Mouse (Mus musculus) spleen, adult 2 months (tissue): ENCODE measurements around the gene Olfr461. TPM values are rescaled to one million over a fixed set of nuclear protein-coding genes. Genes with fewer than 3 reads are reported as not detected.
"Not testable (repeated sequence)": the region's sequence is repeated elsewhere in the genome, so short reads cannot be mapped to it uniquely, and the experiment has no call there.

Experiments
- DNase-seq, 2 experiments: peaks; one replicate each; pipeline versions ENCODE4 v3.0.0 to v3.0.0-alpha.2; 2012 to 2021; ENCODE audit warnings: low spot score in 2 of 2, low read depth in 1 of 2
- H3K27ac ChIP-seq: fragments of 200-500 bp; 2 replicates; pipeline ENCODE4 v1.5.1; 2012; ENCODE audit warnings: low read length, inconsistent platforms; ENCODE audit not compliant: insufficient read depth
- H3K27me3 ChIP-seq: fragments of 200-500 bp; 2 replicates; pipeline ENCODE4 v1.6.1; 2012; ENCODE audit warnings: mild to moderate bottlenecking, moderate library complexity, low read length, inconsistent platforms; ENCODE audit not compliant: control insufficient read depth, insufficient read depth
- H3K36me3 ChIP-seq: fragments of 200-500 bp; 2 replicates; pipeline ENCODE4 v1.6.1; 2012; ENCODE audit warnings: mild to moderate bottlenecking, low read length, inconsistent platforms; ENCODE audit not compliant: control insufficient read depth, insufficient read depth
- H3K4me1 ChIP-seq: fragments of 200-500 bp; 2 replicates; pipeline ENCODE4 v1.6.1; 2011; ENCODE audit warnings: inconsistent platforms; ENCODE audit not compliant: control insufficient read depth, insufficient read depth, insufficient read length
- H3K4me3 ChIP-seq: fragments of 200-500 bp; 2 replicates; pipeline ENCODE4 v1.5.1; 2011; ENCODE audit warnings: mild to moderate bottlenecking, inconsistent platforms; ENCODE audit not compliant: insufficient read depth, insufficient read length; ENCODE audit errors: extremely low read depth
- CTCF ChIP-seq: fragments of 200-500 bp; IDR thresholded peaks from 2 replicates; pipeline ENCODE4 v1.5.1; 2011; ENCODE audit warnings: mild to moderate bottlenecking, inconsistent platforms; ENCODE audit not compliant: insufficient read depth, insufficient read length, insufficient replicate concordance; ENCODE audit errors: extremely low read depth
- POLR2A ChIP-seq: fragments of 200-500 bp; IDR thresholded peaks from 2 replicates; pipeline ENCODE4 v1.6.1; 2011; ENCODE audit warnings: low read depth, low read length, inconsistent platforms
- WGBS: fragments of 180-500 bp; shearing (Covaris S2); methylation state at CpG from one replicate; pipeline ENCODE4 v1.1.7; 2018; 5-methylcytosine and 5-hydroxymethylcytosine counted together
- polyA plus RNA-seq: library from polyadenylated mRNA; depleted of rRNA; stranded (reverse); fragments of >200 nt; gene quantifications from 2 replicates; pipeline ENCODE4 v1.2.3, GENCODE M21; 2012; rRNA removed

Gene Olfr461
- not detected in 2 replicates for polyA plus RNA-seq

DNA sequence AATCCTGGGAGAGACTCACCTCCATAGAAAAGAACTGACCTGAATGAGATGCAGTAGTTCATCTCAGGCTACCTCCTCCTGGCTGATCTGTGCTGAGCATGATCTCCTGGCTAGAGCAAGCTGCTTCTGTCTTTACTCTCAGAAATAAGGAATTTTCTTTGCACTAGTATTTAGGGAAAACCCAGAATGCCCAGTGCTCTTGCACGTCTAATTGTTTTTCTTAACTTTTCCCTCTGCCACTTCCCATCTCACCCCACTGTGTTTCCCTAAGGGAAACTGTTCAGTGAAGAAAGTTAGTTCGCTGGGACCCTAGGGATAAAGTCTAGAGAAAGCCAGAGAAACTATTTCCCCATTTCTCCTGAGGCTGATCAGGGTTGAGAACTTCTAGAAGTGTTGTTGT, at the start of gene Olfr461:
TSS of gene Olfr461 (minus strand) at position 101 of the 400 bp plus-strand sequence.
- DNase-seq: no peak
- no peaks in the 10 kb centered on the region for H3K4me1 ChIP-seq
- H3K36me3 ChIP-seq: no peaks in the 10 kb centered on the region
- H3K4me3 ChIP-seq: no peak within 1 kb of the TSS
- TF ChIP-seq CTCF (no peak), POLR2A (no peak)
- WGBS: 80% methylated on average over 2 of the region's 2 CpGs
- H3K27me3 ChIP-seq: no peaks in the 10 kb centered on the region
- H3K27ac ChIP-seq: no peak within 1 kb of the TSS

DNA sequence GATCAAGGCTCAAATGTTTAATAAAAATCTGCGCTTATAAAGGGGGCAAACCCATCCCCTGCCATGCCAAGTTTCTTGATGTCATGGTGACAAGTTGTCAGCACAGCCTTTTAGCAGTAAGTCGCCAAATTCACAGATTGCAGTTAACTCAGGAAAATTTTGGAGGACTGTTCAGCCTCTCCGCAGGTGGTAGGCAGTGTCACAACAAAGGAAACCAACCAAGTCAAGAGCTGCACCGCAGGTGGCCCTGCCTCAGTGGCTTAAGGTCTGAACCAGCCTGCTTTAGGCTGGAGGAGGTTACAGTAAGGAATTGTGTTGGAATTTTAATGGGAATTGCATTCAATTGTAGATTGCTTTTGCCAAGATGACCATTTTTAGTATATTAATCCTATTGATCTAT, 43.7 kb upstream of the Olfr461 start:
- 63% methylated on average over 4 of the region's 4 CpGs for WGBS
- not testable (repeated sequence) for H3K27ac ChIP-seq, H3K27me3 ChIP-seq, H3K4me3 ChIP-seq, H3K36me3 ChIP-seq, H3K4me1 ChIP-seq, DNase-seq

GRCm38 (mm10) chr6:40594804-40595550, 40.1 kb upstream of the Olfr461 start:
- TF ChIP-seq CTCF (no peak), POLR2A (no peak)
- WGBS: 15% methylated on average over 3 of the region's 3 CpGs
- no peaks in the 10 kb centered on the region for H3K4me1 ChIP-seq
- H3K36me3 ChIP-seq: no peaks in the 10 kb centered on the region
- no peak overlapping the region for H3K4me3 ChIP-seq
- H3K27ac ChIP-seq: no peak overlapping the region
- DNase-seq: no peak
- H3K27me3 ChIP-seq: no peaks in the 10 kb centered on the region

DNA sequence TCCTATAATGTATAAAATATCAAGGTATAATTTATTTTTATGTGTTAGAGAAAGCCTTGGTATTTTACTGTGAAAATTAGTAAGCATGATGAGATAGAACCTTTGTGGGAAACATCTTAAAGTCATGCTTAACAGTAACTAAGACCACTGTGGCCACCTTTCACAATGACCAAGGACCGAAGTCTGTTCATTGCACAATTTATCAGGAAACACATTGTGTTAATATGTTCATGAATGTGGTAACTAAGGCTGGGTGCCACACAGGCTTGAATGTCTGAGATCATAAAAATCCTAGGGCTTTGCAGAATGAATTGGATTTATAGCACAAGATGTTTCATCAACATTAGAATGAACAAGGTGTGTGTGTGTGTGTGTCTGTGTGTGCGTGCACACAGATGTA, 33.5 kb upstream of the Olfr461 start:
- 89% methylated on average over 2 of the region's 2 CpGs for WGBS
- Histone ChIP-seq H3K4me3 (no peak overlapping the region), H3K27me3 (no peaks in the 10 kb centered on the region), H3K27ac (no peak overlapping the region), H3K36me3 (no peaks in the 10 kb centered on the region), H3K4me1 (no peaks in the 10 kb centered on the region)
- no peak for TF ChIP-seq POLR2A
- TF ChIP-seq CTCF: no peak
- DNase-seq: no peak

- no peaks in the 10 kb centered on the region for H3K27me3 ChIP-seq
- no peaks in the 10 kb centered on the region for H3K36me3 ChIP-seq
- no peak for TF ChIP-seq POLR2A
- TF ChIP-seq CTCF: no peak
- WGBS: 34% methylated on average over 5 of the region's 5 CpGs
- no peak for DNase-seq
- no peak within 1 kb of the TSS for H3K4me3 ChIP-seq
- no peak within 1 kb of the TSS for H3K27ac ChIP-seq
- H3K4me1 ChIP-seq: no peaks in the 10 kb centered on the region
These were observed 30.8 kb upstream of the Olfr461 start, which contains the start of gene Clec5a for GRCm38 (mm10) chr6:40585645-40586044. Gene Clec5a, minus strand, starts transcription at chr6:40585821.

DNA sequence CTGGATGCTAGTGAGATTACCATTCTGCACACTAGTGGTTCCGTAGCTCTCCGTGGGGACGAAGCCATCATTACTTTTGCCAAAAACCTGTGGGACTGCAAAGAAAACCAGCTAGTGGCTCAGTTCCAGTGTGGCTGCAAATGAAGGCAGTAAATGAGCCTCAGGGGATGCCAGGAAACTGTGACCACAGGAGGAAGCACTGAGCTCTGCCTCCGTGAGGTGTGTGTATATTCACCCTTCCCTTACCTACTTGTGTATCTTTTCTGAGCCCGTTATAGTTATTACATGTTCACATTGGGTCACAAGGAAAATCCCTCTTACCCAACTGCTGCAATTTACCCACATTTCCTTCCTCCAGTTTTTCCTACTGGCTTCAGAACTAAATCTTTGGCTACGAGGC, 29.5 kb upstream of the Olfr461 start:
- no peaks in the 10 kb centered on the region for H3K36me3 ChIP-seq
- 14% methylated on average over 6 of the region's 6 CpGs for WGBS
- H3K27me3 ChIP-seq: no peaks in the 10 kb centered on the region
- DNase-seq: no peak
- H3K27ac ChIP-seq: no peak overlapping the region
- H3K4me3 ChIP-seq: no peak overlapping the region
- no peaks in the 10 kb centered on the region for H3K4me1 ChIP-seq
- TF ChIP-seq CTCF (no peak), POLR2A (no peak)

GRCm38 (mm10) chr6:40576305-40576704, 21.5 kb upstream of the Olfr461 start:
- Histone ChIP-seq H3K4me1 (no peaks in the 10 kb centered on the region), H3K4me3 (no peak overlapping the region), H3K36me3 (no peaks in the 10 kb centered on the region), H3K27me3 (no peaks in the 10 kb centered on the region), H3K27ac (no peak overlapping the region)
- TF ChIP-seq CTCF: no peak
- no peak for TF ChIP-seq POLR2A
- DNase-seq: no peak
- WGBS: 11% methylated on average over 1 of the region's 1 CpGs
